Mouse (Mus musculus) telencephalon, adult 2 months (tissue): ENCODE measurements around the gene Dctn5.

Source experiments
- DNase-seq: peaks from one replicate; pipeline ENCODE4 v3.0.0-alpha.2; 2011; ENCODE audit warnings: low read depth, low spot score

Gene Dctn5

GRCm38 (mm10) chr7:122160037-122160436 is 27.2 kb downstream of the Dctn5 start:
- DNase-seq: no peak

- DNase-seq: no peak
These were observed 30.9 kb downstream of the Dctn5 start for GRCm38 (mm10) chr7:122163766-122164165.

GRCm38 (mm10) chr7:122167203-122167602 is 34.4 kb downstream of the Dctn5 start:
- DNase-seq: no peak

- no peak for DNase-seq
These were observed 37.9 kb downstream of the Dctn5 start for GRCm38 (mm10) chr7:122170705-122171104.

GRCm38 (mm10) chr7:122171613-122172012 is 38.8 kb downstream of the Dctn5 start:
- DNase-seq: no peak

- DNase-seq: no peak
These were observed 47.9 kb downstream of the Dctn5 start for GRCm38 (mm10) chr7:122180720-122181119.

- no peak for DNase-seq
These were observed 51.7 kb downstream of the Dctn5 start for GRCm38 (mm10) chr7:122184569-122184968.

GRCm38 (mm10) chr7:122186043-122186442 is 53.2 kb downstream of the Dctn5 start, which contains the start of gene Ern2:
TSS of gene Ern2 (minus strand) at chr7:122186207.
- DNase-seq: no peak

GRCm38 (mm10) chr7:122189484-122189883 is 56.6 kb downstream of the Dctn5 start:
- no peak for DNase-seq

- DNase-seq: no peak
These were observed 58.3 kb downstream of the Dctn5 start for GRCm38 (mm10) chr7:122191097-122191496.

- no peak for DNase-seq
These were observed 61.1 kb downstream of the Dctn5 start for GRCm38 (mm10) chr7:122193919-122194318.

- no peak for DNase-seq
These were observed 63.9 kb downstream of the Dctn5 start for GRCm38 (mm10) chr7:122196771-122197170.

- peak; percentile 32 for DNase-seq
These were observed 64.5 kb downstream of the Dctn5 start for GRCm38 (mm10) chr7:122197306-122197705.
